Mouse (Mus musculus) kidney, adult 9 months (tissue): Measurements from ENCODE around the gene Kcng4.

Source experiments
- DNase-seq: peaks from one replicate; pipeline ENCODE4 v3.0.0; 2022

Gene Kcng4

GRCm38 (mm10) chr8:119612471-119612870 is 23.0 kb downstream of the Kcng4 start, which contains the start of gene Adad2:
Gene Adad2 (plus strand): TSS chr8:119612747.
- no peak for DNase-seq

GRCm38 (mm10) chr8:119606224-119606623 is 29.3 kb downstream of the Kcng4 start:
- DNase-seq, result no peak

- DNase-seq, result peak; percentile 97
Measured at GRCm38 (mm10) chr8:119604996-119605395, 30.5 kb downstream of the Kcng4 start, which contains the start of gene Taf1c. Gene Taf1c (minus strand): TSS chr8:119605222.

GRCm38 (mm10) chr8:119604398-119604803 is 31.1 kb downstream of the Kcng4 start:
- no peak for DNase-seq

GRCm38 (mm10) chr8:119603771-119604170 is 31.7 kb downstream of the Kcng4 start:
- DNase-seq, result no peak

- peak; percentile 86 for DNase-seq
Measured at GRCm38 (mm10) chr8:119591456-119591855, 44.0 kb downstream of the Kcng4 start.

- DNase-seq, result no peak
Measured at GRCm38 (mm10) chr8:119590348-119590747, 45.1 kb downstream of the Kcng4 start.

GRCm38 (mm10) chr8:119588844-119589243 is 46.6 kb downstream of the Kcng4 start:
- no peak for DNase-seq

- DNase-seq, result no peak
Measured at GRCm38 (mm10) chr8:119588321-119588720, 47.2 kb downstream of the Kcng4 start.

- DNase-seq, result no peak
Measured at GRCm38 (mm10) chr8:119585901-119586300, 49.6 kb downstream of the Kcng4 start.

- DNase-seq, result no peak
Measured at GRCm38 (mm10) chr8:119580441-119581161, 54.9 kb downstream of the Kcng4 start.

- DNase-seq, result no peak
Measured at GRCm38 (mm10) chr8:119579096-119579495, 56.4 kb downstream of the Kcng4 start.

- no peak for DNase-seq
Measured at GRCm38 (mm10) chr8:119575366-119575726, 60.1 kb downstream of the Kcng4 start.

GRCm38 (mm10) chr8:119574437-119575365 is 60.8 kb downstream of the Kcng4 start, which contains the start of the genes Hsdl1 and Dnaaf1:
Gene Hsdl1 (minus strand): TSS chr8:119575183.
Gene Dnaaf1 (plus strand): TSS chr8:119575235.
- peak; percentile 96 for DNase-seq
